Mouse (Mus musculus): ENCODE measurements around the gene Sash1. TPM values are rescaled to one million over a fixed set of nuclear protein-coding genes. Genes with fewer than 3 reads are reported as not detected.

The Sash1 gene
- polyA plus RNA-seq, 1 experiment, result 4.7 TPM

DNA sequence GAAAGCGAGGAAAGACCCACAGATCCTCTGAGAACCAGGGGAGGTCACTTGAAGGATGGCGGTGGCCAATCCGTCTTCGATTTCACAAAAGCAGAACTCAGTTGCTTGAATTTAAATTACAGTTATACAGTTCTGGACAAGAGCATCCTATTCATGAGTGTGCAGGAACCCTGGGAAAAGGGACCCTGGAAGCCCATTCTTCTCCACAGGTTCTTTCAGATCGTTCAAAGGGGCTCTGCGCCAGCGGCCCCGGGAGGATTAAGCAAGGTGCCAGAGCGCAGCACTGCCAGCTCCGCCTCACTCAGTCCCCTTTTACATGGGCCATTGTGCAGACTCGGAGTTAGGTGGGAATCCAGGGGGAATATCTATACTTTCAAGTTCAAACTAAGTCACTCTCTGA, 136.3 kb downstream of the Sash1 start:
- no peaks in the 10 kb centered on the region for H3K4me1 ChIP-seq (ENCODE audit: control insufficient read depth, insufficient read depth, low read length)
- H3K27ac ChIP-seq (ENCODE audit: control insufficient read depth, insufficient read depth, low read depth, low read length, poor library complexity), result no peak overlapping the region
- TF ChIP-seq CTCF (IDR thresholded peaks at IDR 0.05; ENCODE audit: control insufficient read depth, insufficient read depth, low read length), result no peak
- no peak for TF ChIP-seq POLR2A (IDR thresholded peaks at IDR 0.05; ENCODE audit: borderline replicate concordance, control insufficient read depth, low read depth, low read length)
- WGBS, result 86% methylated on average over 11 of the region's 11 CpGs
- H3K4me3 ChIP-seq (replicated peaks; ENCODE audit: control insufficient read depth, low read depth, low read length), result no peak overlapping the region

DNA sequence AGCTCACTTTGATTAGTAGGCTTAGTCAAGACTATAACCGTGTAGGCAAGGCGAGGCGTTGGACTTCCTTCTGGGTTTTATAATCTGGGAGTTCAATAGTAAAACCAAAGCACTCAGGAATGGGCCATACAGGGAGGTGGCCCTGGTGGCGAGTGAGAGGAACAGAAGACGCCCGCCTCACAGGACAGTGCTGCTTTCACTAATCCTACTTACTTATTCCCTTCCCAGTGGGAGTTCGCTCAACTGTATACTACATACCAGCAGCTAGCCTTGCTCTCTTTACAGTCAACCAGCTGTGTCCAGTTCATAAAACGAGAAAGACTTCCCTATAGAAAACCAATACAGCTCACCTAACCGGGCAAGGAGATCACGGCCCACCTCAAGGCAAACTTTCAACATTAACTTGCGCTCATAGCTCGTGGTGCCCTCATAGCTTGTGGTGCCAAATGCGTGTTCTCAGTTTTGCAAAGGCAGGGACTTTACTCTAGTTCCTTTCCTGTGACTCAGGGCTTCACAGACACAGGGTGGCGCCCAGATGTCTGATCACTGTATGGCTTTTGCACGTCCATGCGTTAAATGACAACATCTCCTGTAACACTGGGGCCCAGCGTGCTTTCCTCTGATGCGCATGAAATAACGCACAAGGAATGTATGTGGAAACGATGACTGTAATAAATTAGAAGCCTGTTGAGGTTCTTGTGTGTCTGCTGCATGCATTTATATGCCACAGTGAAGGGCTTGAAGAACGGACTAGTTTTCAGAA, 138.2 kb downstream of the Sash1 start:
- Histone ChIP-seq H3K27ac (ENCODE audit: control insufficient read depth, insufficient read depth, low read depth, low read length, poor library complexity) (no peak overlapping the region), H3K4me3 (replicated peaks; ENCODE audit: control insufficient read depth, low read depth, low read length) (no peak overlapping the region), H3K4me1 (ENCODE audit: control insufficient read depth, insufficient read depth, low read length) (no peaks in the 10 kb centered on the region)
- WGBS, result 80% methylated on average over 21 of the region's 21 CpGs
- TF ChIP-seq POLR2A (IDR thresholded peaks at IDR 0.05; ENCODE audit: borderline replicate concordance, control insufficient read depth, low read depth, low read length) (no peak), CTCF (IDR thresholded peaks at IDR 0.05; ENCODE audit: control insufficient read depth, insufficient read depth, low read length) (no peak)

DNA sequence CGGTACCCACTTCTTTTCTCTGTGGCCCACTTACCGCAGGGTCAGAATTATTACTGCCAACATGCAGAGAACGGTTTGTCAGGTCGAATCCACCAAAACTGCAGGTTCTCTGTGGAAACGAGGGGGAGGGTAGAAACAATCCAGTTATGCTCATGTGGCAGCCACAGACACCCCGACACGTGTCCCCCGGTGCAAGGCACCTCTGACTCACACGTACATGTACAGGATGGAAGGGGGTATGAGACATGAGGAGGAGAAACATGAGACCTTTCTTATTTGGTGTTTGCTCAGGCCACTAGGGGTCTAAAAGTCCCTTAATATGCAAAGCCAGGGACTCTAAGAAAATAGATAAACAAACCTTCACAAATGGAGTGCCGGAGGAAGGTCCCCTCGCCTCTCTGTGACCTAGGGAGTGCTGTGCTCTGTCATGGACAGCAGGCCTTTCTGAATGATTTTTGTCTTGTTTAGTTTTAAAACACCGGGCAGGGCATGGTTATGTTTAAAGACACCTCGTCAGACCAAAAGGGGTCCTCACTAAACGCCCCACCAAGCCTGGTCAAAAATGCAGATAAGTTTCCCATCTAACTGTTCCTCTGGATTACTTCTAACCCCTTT, 139.7 kb downstream of the Sash1 start:
- Histone ChIP-seq H3K27ac (ENCODE audit: control insufficient read depth, insufficient read depth, low read depth, low read length, poor library complexity) (no peak overlapping the region), H3K4me3 (replicated peaks; ENCODE audit: control insufficient read depth, low read depth, low read length) (no peak overlapping the region), H3K4me1 (ENCODE audit: control insufficient read depth, insufficient read depth, low read length) (no peaks in the 10 kb centered on the region)
- TF ChIP-seq CTCF (IDR thresholded peaks at IDR 0.05; ENCODE audit: control insufficient read depth, insufficient read depth, low read length) (no peak), POLR2A (IDR thresholded peaks at IDR 0.05; ENCODE audit: borderline replicate concordance, control insufficient read depth, low read depth, low read length) (no peak)
- WGBS, result 87% methylated on average over 14 of the region's 14 CpGs

DNA sequence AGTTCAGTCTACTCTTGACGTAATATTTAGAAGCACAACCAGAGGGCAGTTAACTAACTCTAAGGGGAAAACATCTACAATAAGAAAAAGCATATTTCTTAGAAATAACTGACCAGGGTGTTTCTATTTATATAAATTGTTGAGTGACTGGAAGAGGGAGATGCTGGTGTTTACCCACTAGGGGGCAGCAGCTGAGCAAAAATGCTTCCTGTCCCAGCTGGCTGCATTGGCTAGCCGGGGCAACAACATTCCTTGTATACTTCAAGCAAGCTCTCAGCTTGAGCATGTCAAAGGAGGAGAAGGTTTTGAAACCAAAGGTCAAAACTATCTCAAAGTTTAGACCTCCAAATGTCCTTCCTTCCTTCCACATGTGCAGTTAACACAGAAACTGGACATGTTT, 143.0 kb downstream of the Sash1 start:
- Histone ChIP-seq H3K4me3 (replicated peaks; ENCODE audit: control insufficient read depth, low read depth, low read length) (no peak overlapping the region), H3K4me1 (ENCODE audit: control insufficient read depth, insufficient read depth, low read length) (no peaks in the 10 kb centered on the region), H3K27ac (ENCODE audit: control insufficient read depth, insufficient read depth, low read depth, low read length, poor library complexity) (no peak overlapping the region)
- WGBS, result 37% methylated on average over 2 of the region's 2 CpGs
- no peak for TF ChIP-seq POLR2A (IDR thresholded peaks at IDR 0.05; ENCODE audit: borderline replicate concordance, control insufficient read depth, low read depth, low read length)
- TF ChIP-seq CTCF (IDR thresholded peaks at IDR 0.05; ENCODE audit: control insufficient read depth, insufficient read depth, low read length), result peak; percentile 64

DNA sequence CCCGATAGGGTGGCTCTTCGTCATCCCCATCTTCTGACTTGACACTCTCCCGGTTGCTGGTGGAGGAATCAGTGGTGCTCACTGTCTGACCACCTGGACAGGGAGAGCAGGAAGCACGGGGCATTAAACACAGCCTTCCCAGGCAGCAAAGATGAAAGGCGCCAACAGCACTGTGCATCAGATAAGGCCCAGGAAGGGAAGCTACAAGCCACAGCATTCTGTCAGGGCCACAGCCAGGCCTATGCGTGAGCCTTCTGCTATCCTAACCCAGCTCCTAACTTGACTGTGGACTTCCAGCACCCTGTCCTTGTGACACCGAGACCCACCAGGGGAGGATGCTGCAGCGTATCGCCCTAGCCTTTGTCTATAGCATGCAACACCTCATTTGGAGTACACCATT, 144.4 kb downstream of the Sash1 start:
- Histone ChIP-seq H3K4me3 (replicated peaks; ENCODE audit: control insufficient read depth, low read depth, low read length) (no peak overlapping the region), H3K4me1 (ENCODE audit: control insufficient read depth, insufficient read depth, low read length) (no peaks in the 10 kb centered on the region), H3K27ac (ENCODE audit: control insufficient read depth, insufficient read depth, low read depth, low read length, poor library complexity) (no peak overlapping the region)
- WGBS, result 82% methylated on average over 9 of the region's 9 CpGs
- no peak for TF ChIP-seq POLR2A (IDR thresholded peaks at IDR 0.05; ENCODE audit: borderline replicate concordance, control insufficient read depth, low read depth, low read length)
- TF ChIP-seq CTCF (IDR thresholded peaks at IDR 0.05; ENCODE audit: control insufficient read depth, insufficient read depth, low read length), result no peak

DNA sequence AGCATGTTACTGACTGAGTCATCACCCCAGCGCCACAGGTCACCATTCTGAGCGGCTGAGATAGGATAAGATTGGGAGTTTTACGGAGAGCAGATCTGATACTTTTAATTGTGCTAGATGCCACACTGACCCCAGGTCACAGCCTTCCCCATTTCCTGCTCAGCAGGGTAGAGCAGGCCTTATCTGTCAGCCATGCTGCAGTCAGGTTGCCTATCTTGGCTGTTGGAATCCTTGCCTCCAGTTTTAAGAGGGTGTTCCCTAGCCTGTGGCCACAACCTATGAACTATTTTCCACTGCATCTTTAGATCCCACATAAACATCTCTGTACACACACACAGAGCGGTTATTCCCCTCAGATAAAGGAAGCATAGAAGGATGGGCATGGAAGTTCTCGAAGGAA, 145.1 kb downstream of the Sash1 start:
- Histone ChIP-seq H3K4me3 (replicated peaks; ENCODE audit: control insufficient read depth, low read depth, low read length) (no peak overlapping the region), H3K4me1 (ENCODE audit: control insufficient read depth, insufficient read depth, low read length) (no peaks in the 10 kb centered on the region), H3K27ac (ENCODE audit: control insufficient read depth, insufficient read depth, low read depth, low read length, poor library complexity) (no peak overlapping the region)
- 82% methylated on average over 5 of the region's 5 CpGs for WGBS
- no peak for TF ChIP-seq POLR2A (IDR thresholded peaks at IDR 0.05; ENCODE audit: borderline replicate concordance, control insufficient read depth, low read depth, low read length)
- no peak for TF ChIP-seq CTCF (IDR thresholded peaks at IDR 0.05; ENCODE audit: control insufficient read depth, insufficient read depth, low read length)

DNA sequence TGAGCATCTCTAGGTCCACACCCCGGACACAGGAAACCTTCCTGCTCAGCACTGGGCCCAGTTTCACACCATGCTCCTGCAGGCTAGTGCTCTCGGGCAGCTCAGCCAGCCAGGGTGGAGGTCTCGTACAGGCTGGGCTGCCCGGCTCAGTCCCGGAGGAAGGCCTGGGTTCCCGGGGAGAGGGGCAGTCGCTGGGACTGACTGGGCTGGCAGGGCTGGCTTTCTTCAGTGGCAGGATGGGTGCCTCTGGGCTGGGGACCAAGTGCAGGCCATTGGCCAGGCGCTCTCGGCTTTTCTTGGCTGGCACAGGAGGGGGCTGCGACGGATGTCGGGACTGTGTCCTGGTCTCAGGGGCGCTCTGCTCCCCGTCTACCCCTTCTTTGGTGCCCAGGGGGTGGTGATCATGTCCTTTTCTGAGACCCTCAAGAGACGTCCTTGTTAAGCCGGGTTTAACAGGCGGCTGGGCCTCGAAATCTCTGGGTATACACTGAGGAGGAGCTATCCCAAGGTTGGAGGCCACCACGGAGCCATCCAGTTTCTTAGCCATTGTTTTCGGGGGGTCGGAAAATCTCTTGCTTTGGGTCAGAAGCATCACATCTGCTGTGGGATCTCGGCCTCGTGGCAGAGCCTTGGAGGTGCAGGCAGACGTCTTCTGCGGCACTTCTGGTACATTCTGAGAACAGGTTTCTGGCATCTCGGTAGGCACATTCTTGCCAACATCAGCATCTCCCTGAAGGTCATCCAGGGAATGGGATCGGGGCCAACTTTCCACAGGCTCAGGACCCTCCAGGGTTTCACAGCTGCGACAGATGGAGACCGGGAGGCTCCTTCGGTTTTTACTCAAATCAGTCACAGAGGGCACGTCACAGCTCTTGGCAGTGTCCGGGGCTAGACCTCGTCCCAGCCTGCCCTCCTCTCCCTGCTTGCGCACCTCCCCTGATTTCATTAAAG, 156.2 kb downstream of the Sash1 start:
- H3K27ac ChIP-seq (ENCODE audit: control insufficient read depth, insufficient read depth, low read depth, low read length, poor library complexity), result no peak overlapping the region
- 91% methylated on average over 34 of the region's 34 CpGs for WGBS
- no peak overlapping the region for H3K4me3 ChIP-seq (replicated peaks; ENCODE audit: control insufficient read depth, low read depth, low read length)
- H3K4me1 ChIP-seq (ENCODE audit: control insufficient read depth, insufficient read depth, low read length), result no peaks in the 10 kb centered on the region
- TF ChIP-seq POLR2A (IDR thresholded peaks at IDR 0.05; ENCODE audit: borderline replicate concordance, control insufficient read depth, low read depth, low read length) (no peak), CTCF (IDR thresholded peaks at IDR 0.05; ENCODE audit: control insufficient read depth, insufficient read depth, low read length) (no peak)

DNA sequence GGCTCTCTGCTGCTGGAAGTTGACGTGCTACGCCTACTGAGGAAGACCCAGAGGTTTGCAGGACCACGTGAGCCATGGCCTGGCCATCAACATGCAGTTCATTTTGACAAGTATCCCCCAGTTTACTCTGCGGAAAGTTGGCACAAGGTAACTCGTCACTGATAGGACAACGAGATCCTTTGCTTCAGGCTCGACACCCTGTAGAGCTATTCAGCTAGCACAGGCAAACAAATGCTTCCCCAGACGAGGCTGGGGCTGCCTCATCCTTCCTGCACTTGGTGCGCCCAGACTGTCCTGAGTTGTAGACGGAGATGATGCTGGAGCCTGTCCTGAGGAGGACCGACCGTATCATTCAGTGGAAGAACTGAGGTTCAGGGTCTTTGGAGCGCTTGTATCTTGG, 166.5 kb downstream of the Sash1 start:
- H3K4me3 ChIP-seq (replicated peaks; ENCODE audit: control insufficient read depth, low read depth, low read length), result no peak overlapping the region
- H3K27ac ChIP-seq (ENCODE audit: control insufficient read depth, insufficient read depth, low read depth, low read length, poor library complexity), result no peak overlapping the region
- TF ChIP-seq POLR2A (IDR thresholded peaks at IDR 0.05; ENCODE audit: borderline replicate concordance, control insufficient read depth, low read depth, low read length), result no peak
- TF ChIP-seq CTCF (IDR thresholded peaks at IDR 0.05; ENCODE audit: control insufficient read depth, insufficient read depth, low read length), result no peak
- H3K4me1 ChIP-seq (ENCODE audit: control insufficient read depth, insufficient read depth, low read length), result no peaks in the 10 kb centered on the region
- WGBS, result 83% methylated on average over 13 of the region's 13 CpGs

All from bone marrow, adult 2 months (tissue).